Mouse (Mus musculus): ENCODE measurements around the gene Unc13a. TPM values are rescaled to one million over a fixed set of nuclear protein-coding genes. Genes with fewer than 3 reads are reported as not detected.
"Not testable (repeated sequence)": the region's sequence is repeated elsewhere in the genome, so short reads cannot be mapped to it uniquely, and the experiment has no call there.

Unc13a gene
- polyA plus RNA-seq, 1 experiment: 4.6 TPM

GRCm38 (mm10) chr8:71707874-71708273 lies 36.3 kb upstream of the Unc13a start:
- no peaks in the 10 kb centered on the region for H3K79me2 ChIP-seq (ENCODE audit: control insufficient read depth, insufficient read depth)
- H3K4me3 ChIP-seq: no peak overlapping the region
- H3ac ChIP-seq (ENCODE audit: control insufficient read depth, insufficient read length): no peak overlapping the region
- no peak overlapping the region for H3K4me2 ChIP-seq (ENCODE audit: low read depth)
- no peaks in the 10 kb centered on the region for H3K36me3 ChIP-seq (ENCODE audit: control insufficient read depth, insufficient read depth)
- peaks cover 24% of the 10 kb centered on the region for H3K27me3 ChIP-seq (ENCODE audit: control insufficient read depth, insufficient read depth, insufficient read length)
- TF ChIP-seq TCF3 (IDR thresholded peaks at IDR 0.05; ENCODE audit: insufficient read length, low read depth) (no peak), MYOG (IDR thresholded peaks at IDR 0.05; ENCODE audit: control insufficient read depth in 1 of 3, insufficient read depth in 1 of 3, insufficient read length in 2 of 3, low read depth in 2 of 3) (no peak), REST (IDR thresholded peaks at IDR 0.05; ENCODE audit: insufficient read depth, insufficient read length) (no peak), POLR2AphosphoS2 (IDR thresholded peaks at IDR 0.05; ENCODE audit: insufficient read length, low read depth) (no peak), MAX (IDR thresholded peaks at IDR 0.05; ENCODE audit: low read depth) (no peak), TCF12 (IDR thresholded peaks at IDR 0.05; ENCODE audit: insufficient read depth, poor library complexity, severe bottlenecking) (no peak), E2F4 (IDR thresholded peaks at IDR 0.05; ENCODE audit: insufficient read depth) (no peak), USF1 (IDR thresholded peaks at IDR 0.05; ENCODE audit: low read depth) (no peak), CEBPB (IDR thresholded peaks at IDR 0.05; ENCODE audit: insufficient read depth, poor library complexity, severe bottlenecking) (no peak), POLR2A (IDR thresholded peaks at IDR 0.05; ENCODE audit: insufficient read length, low read depth) (no peak), MYOD1 (IDR thresholded peaks at IDR 0.05; ENCODE audit: control insufficient read depth in 1 of 3, insufficient read length in 2 of 3, low read depth in 2 of 3) (no peak)

- not testable (repeated sequence) for H3K36me3 ChIP-seq (ENCODE audit: control insufficient read depth, insufficient read depth); H3K4me3 ChIP-seq; H3K27me3 ChIP-seq (ENCODE audit: control insufficient read depth, insufficient read depth, insufficient read length); H3K4me2 ChIP-seq (ENCODE audit: low read depth); H3ac ChIP-seq (ENCODE audit: control insufficient read depth, insufficient read length); H3K79me2 ChIP-seq (ENCODE audit: control insufficient read depth, insufficient read depth)
Observed at GRCm38 (mm10) chr8:71703400-71703799, 31.8 kb upstream of the Unc13a start.

GRCm38 (mm10) chr8:71702923-71703322 lies 31.4 kb upstream of the Unc13a start:
- Histone ChIP-seq H3K79me2 (ENCODE audit: control insufficient read depth, insufficient read depth) (no peaks in the 10 kb centered on the region), H3ac (ENCODE audit: control insufficient read depth, insufficient read length) (no peak overlapping the region), H3K4me2 (ENCODE audit: low read depth) (no peak overlapping the region), H3K27me3 (ENCODE audit: control insufficient read depth, insufficient read depth, insufficient read length) (peaks cover 6% of the 10 kb centered on the region), H3K4me3 (no peak overlapping the region), H3K36me3 (ENCODE audit: control insufficient read depth, insufficient read depth) (no peaks in the 10 kb centered on the region)
- no peak for TF ChIP-seq SRF (IDR thresholded peaks at IDR 0.05; ENCODE audit: control insufficient read depth, insufficient read length, low read depth)
- no peak for TF ChIP-seq TCF3 (IDR thresholded peaks at IDR 0.05; ENCODE audit: insufficient read length, low read depth)
- TF ChIP-seq TCF12 (IDR thresholded peaks at IDR 0.05; ENCODE audit: insufficient read depth, poor library complexity, severe bottlenecking): no peak
- peak in 1 of 3 experiments; percentile 3 for TF ChIP-seq MYOG (IDR thresholded peaks at IDR 0.05; ENCODE audit: control insufficient read depth in 1 of 3, insufficient read depth in 1 of 3, insufficient read length in 2 of 3, low read depth in 2 of 3)
- TF ChIP-seq E2F4 (IDR thresholded peaks at IDR 0.05; ENCODE audit: insufficient read depth): no peak

GRCm38 (mm10) chr8:71702087-71702432 lies 30.5 kb upstream of the Unc13a start:
- no peaks in the 10 kb centered on the region for H3K36me3 ChIP-seq (ENCODE audit: control insufficient read depth, insufficient read depth)
- H3ac ChIP-seq (ENCODE audit: control insufficient read depth, insufficient read length): no peak overlapping the region
- no peak overlapping the region for H3K4me2 ChIP-seq (ENCODE audit: low read depth)
- H3K79me2 ChIP-seq (ENCODE audit: control insufficient read depth, insufficient read depth): no peaks in the 10 kb centered on the region
- H3K4me3 ChIP-seq: no peak overlapping the region
- peaks cover 6% of the 10 kb centered on the region for H3K27me3 ChIP-seq (ENCODE audit: control insufficient read depth, insufficient read depth, insufficient read length)
- TF ChIP-seq REST (IDR thresholded peaks at IDR 0.05; ENCODE audit: insufficient read depth, insufficient read length) (no peak), MYOG (IDR thresholded peaks at IDR 0.05; ENCODE audit: control insufficient read depth in 1 of 3, insufficient read depth in 1 of 3, insufficient read length in 2 of 3, low read depth in 2 of 3) (no peak), TCF3 (IDR thresholded peaks at IDR 0.05; ENCODE audit: insufficient read length, low read depth) (no peak), MYOD1 (IDR thresholded peaks at IDR 0.05; ENCODE audit: control insufficient read depth in 1 of 3, insufficient read length in 2 of 3, low read depth in 2 of 3) (no peak), TCF12 (IDR thresholded peaks at IDR 0.05; ENCODE audit: insufficient read depth, poor library complexity, severe bottlenecking) (no peak), CEBPB (IDR thresholded peaks at IDR 0.05; ENCODE audit: insufficient read depth, poor library complexity, severe bottlenecking) (no peak), SRF (IDR thresholded peaks at IDR 0.05; ENCODE audit: control insufficient read depth, insufficient read length, low read depth) (no peak), MAX (IDR thresholded peaks at IDR 0.05; ENCODE audit: low read depth) (no peak), POLR2AphosphoS2 (IDR thresholded peaks at IDR 0.05; ENCODE audit: insufficient read length, low read depth) (no peak), E2F4 (IDR thresholded peaks at IDR 0.05; ENCODE audit: insufficient read depth) (no peak), USF1 (IDR thresholded peaks at IDR 0.05; ENCODE audit: low read depth) (no peak), POLR2A (IDR thresholded peaks at IDR 0.05; ENCODE audit: insufficient read length, low read depth) (no peak)

GRCm38 (mm10) chr8:71701414-71702086 lies 30.0 kb upstream of the Unc13a start, which contains the start of gene B3gnt3:
B3gnt3 (minus strand) TSS chr8:71701789.
- Histone ChIP-seq H3K79me2 (ENCODE audit: control insufficient read depth, insufficient read depth) (no peaks in the 10 kb centered on the region), H3K27me3 (ENCODE audit: control insufficient read depth, insufficient read depth, insufficient read length) (peaks cover 6% of the 10 kb centered on the region), H3K4me3 (no peak within 1 kb of the TSS), H3K36me3 (ENCODE audit: control insufficient read depth, insufficient read depth) (no peaks in the 10 kb centered on the region), H3ac (ENCODE audit: control insufficient read depth, insufficient read length) (no peak within 1 kb of the TSS), H3K4me2 (ENCODE audit: low read depth) (peak within 1 kb of the TSS; percentile 38)
- TF ChIP-seq SRF (IDR thresholded peaks at IDR 0.05; ENCODE audit: control insufficient read depth, insufficient read length, low read depth) (no peak), CEBPB (IDR thresholded peaks at IDR 0.05; ENCODE audit: insufficient read depth, poor library complexity, severe bottlenecking) (no peak), POLR2A (IDR thresholded peaks at IDR 0.05; ENCODE audit: insufficient read length, low read depth) (no peak), POLR2AphosphoS2 (IDR thresholded peaks at IDR 0.05; ENCODE audit: insufficient read length, low read depth) (no peak), USF1 (IDR thresholded peaks at IDR 0.05; ENCODE audit: low read depth) (no peak), E2F4 (IDR thresholded peaks at IDR 0.05; ENCODE audit: insufficient read depth) (no peak), TCF12 (IDR thresholded peaks at IDR 0.05; ENCODE audit: insufficient read depth, poor library complexity, severe bottlenecking) (no peak), MAX (IDR thresholded peaks at IDR 0.05; ENCODE audit: low read depth) (no peak), TCF3 (IDR thresholded peaks at IDR 0.05; ENCODE audit: insufficient read length, low read depth) (no peak), MYOD1 (IDR thresholded peaks at IDR 0.05; ENCODE audit: control insufficient read depth in 1 of 3, insufficient read length in 2 of 3, low read depth in 2 of 3) (no peak), REST (IDR thresholded peaks at IDR 0.05; ENCODE audit: insufficient read depth, insufficient read length) (no peak), MYOG (IDR thresholded peaks at IDR 0.05; ENCODE audit: control insufficient read depth in 1 of 3, insufficient read depth in 1 of 3, insufficient read length in 2 of 3, low read depth in 2 of 3) (no peak)
